Mouse (Mus musculus) heart, embryonic 11.5 days (tissue): Measurements from ENCODE around the gene Dapl1. TPM values are rescaled to one million over a fixed set of nuclear protein-coding genes. Genes with fewer than 3 reads are reported as not detected.
A peak's percentile ranks its signal among the peaks of the same experiment; 100 is the strongest.

Experiments
- ATAC-seq: fragments of 200-750 bp; cut with Nextera tagmentation; replicated peaks from 2 replicates; pipeline ENCODE4 v1.8.0; 2017; ENCODE audit warnings: moderate library complexity; ENCODE audit not compliant: insufficient number of reproducible peaks, low FRiP score, low TSS enrichment
- H3K27ac ChIP-seq: fragments of 300-500 bp; sonication (generic); 2 replicates; pipeline ENCODE4 v1.5.1; 2014; ENCODE audit warnings: mild to moderate bottlenecking, low read depth, low read length
- H3K27me3 ChIP-seq: fragments of 300-500 bp; sonication (generic); 2 replicates; pipeline ENCODE4 v1.6.1; 2014; ENCODE audit warnings: mild to moderate bottlenecking, low read length, mixed read lengths; ENCODE audit not compliant: control insufficient read depth, insufficient read depth
- H3K36me3 ChIP-seq: fragments of 300-500 bp; sonication (generic); 2 replicates; pipeline ENCODE4 v1.6.1; 2014; ENCODE audit warnings: mild to moderate bottlenecking, low read length, moderate library complexity, mixed read lengths; ENCODE audit not compliant: control insufficient read depth, insufficient read depth
- H3K4me1 ChIP-seq: fragments of 300-500 bp; sonication (generic); 2 replicates; pipeline ENCODE4 v1.6.1; 2014; ENCODE audit warnings: low read length; ENCODE audit not compliant: control insufficient read depth, insufficient read depth
- H3K4me2 ChIP-seq: fragments of 300-500 bp; sonication (generic); 2 replicates; pipeline ENCODE4 v1.6.1; 2014; ENCODE audit warnings: mild to moderate bottlenecking, moderate library complexity
- H3K4me3 ChIP-seq: fragments of 300-500 bp; sonication (generic); 2 replicates; pipeline ENCODE4 v1.5.1; 2014; ENCODE audit warnings: low read depth, low read length
- H3K9ac ChIP-seq: fragments of 300-500 bp; sonication (generic); 2 replicates; pipeline ENCODE4 v1.6.1; 2014; ENCODE audit warnings: mild to moderate bottlenecking, low read depth, low read length, moderate library complexity
- H3K9me3 ChIP-seq: fragments of 300-500 bp; sonication (generic); replicated peaks from 2 replicates; pipeline ENCODE4 v1.6.1; 2016; ENCODE audit warnings: low read length; ENCODE audit not compliant: control insufficient read depth
- WGBS: fragments of 180-500 bp; shearing (Covaris S2); extraction: QIAGEN DNeasy Blood & Tissue Kit; methylation state at CpG from one replicate; pipeline ENCODE4 v1.1.7; 2014; ENCODE audit not compliant: insufficient replicate concordance; 5-methylcytosine and 5-hydroxymethylcytosine counted together
- polyA plus RNA-seq: library from polyadenylated mRNA; unstranded; fragments of >200 nt; fragmentation: Nextera tagmentation; extraction: Ambion mirVana; gene quantifications from 2 replicates; pipeline ENCODE4 v1.2.1, GENCODE M21; 2014

Gene Dapl1
- polyA plus RNA-seq, 1 experiment from 2014 or later, result 0.70 TPM

GRCm38 (mm10) chr2:59536958-59537357 is 52.5 kb downstream of the Dapl1 start:
- Histone ChIP-seq H3K27me3 (no peaks in the 10 kb centered on the region), H3K9ac (no peak overlapping the region), H3K9me3 (no peaks in the 10 kb centered on the region), H3K36me3 (no peaks in the 10 kb centered on the region), H3K27ac (no peak overlapping the region), H3K4me2 (no peak overlapping the region), H3K4me1 (peaks cover 7% of the 10 kb centered on the region), H3K4me3 (no peak overlapping the region)
- ATAC-seq, result no peak
- 76% methylated on average over 2 of the region's 2 CpGs for WGBS

DNA sequence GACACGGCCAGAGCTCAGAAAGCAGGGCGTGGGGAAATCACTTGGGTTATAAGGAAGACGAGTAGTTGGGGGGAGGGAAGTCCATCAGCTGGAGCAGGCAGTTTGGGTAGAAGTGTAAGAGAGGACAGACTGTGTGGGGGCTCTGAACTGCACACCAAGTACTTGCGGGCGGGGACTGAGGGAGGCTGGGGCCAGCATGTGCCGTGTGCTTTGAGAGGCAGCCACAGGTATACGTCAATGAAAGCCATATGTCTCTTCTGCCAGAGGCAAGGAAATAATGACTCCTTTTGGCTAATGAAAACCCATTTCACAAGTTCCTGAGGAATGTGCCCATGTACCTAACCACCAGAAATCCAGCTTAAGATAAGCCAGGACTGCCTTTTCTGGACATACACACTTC is 53.6 kb downstream of the Dapl1 start:
- 78% methylated on average over 7 of the region's 7 CpGs for WGBS
- H3K27me3 ChIP-seq, result no peaks in the 10 kb centered on the region
- no peaks in the 10 kb centered on the region for H3K36me3 ChIP-seq
- no peak for ATAC-seq
- H3K4me1 ChIP-seq, result peaks cover 7% of the 10 kb centered on the region
- no peaks in the 10 kb centered on the region for H3K9me3 ChIP-seq
- H3K4me2 ChIP-seq, result no peak overlapping the region
- no peak overlapping the region for H3K27ac ChIP-seq
- no peak overlapping the region for H3K4me3 ChIP-seq
- no peak overlapping the region for H3K9ac ChIP-seq

- no peak for ATAC-seq
- H3K9ac ChIP-seq, result no peak overlapping the region
- H3K9me3 ChIP-seq, result no peaks in the 10 kb centered on the region
- no peak overlapping the region for H3K27ac ChIP-seq
- no peaks in the 10 kb centered on the region for H3K36me3 ChIP-seq
- peaks cover 7% of the 10 kb centered on the region; the same call in 1 of the 2 replicates for H3K4me1 ChIP-seq
- H3K4me3 ChIP-seq, result no peak overlapping the region
- no peaks in the 10 kb centered on the region for H3K27me3 ChIP-seq
- no peak overlapping the region for H3K4me2 ChIP-seq
- 61% methylated on average over 4 of the region's 4 CpGs for whole genome bisulfite sequencing
Observed at GRCm38 (mm10) chr2:59539796-59540195, 55.3 kb downstream of the Dapl1 start.

- Histone ChIP-seq H3K9ac (no peak overlapping the region), H3K27ac (no peak overlapping the region), H3K4me3 (no peak overlapping the region), H3K4me2 (no peak overlapping the region), H3K27me3 (no peaks in the 10 kb centered on the region), H3K36me3 (no peaks in the 10 kb centered on the region), H3K4me1 (peaks cover 12% of the 10 kb centered on the region; the same call in 1 of the 2 replicates), H3K9me3 (no peaks in the 10 kb centered on the region)
- 23% methylated on average over 11 of the region's 11 CpGs for WGBS
- ATAC-seq, result no peak
Observed at GRCm38 (mm10) chr2:59541121-59541887, 56.9 kb downstream of the Dapl1 start.

DNA sequence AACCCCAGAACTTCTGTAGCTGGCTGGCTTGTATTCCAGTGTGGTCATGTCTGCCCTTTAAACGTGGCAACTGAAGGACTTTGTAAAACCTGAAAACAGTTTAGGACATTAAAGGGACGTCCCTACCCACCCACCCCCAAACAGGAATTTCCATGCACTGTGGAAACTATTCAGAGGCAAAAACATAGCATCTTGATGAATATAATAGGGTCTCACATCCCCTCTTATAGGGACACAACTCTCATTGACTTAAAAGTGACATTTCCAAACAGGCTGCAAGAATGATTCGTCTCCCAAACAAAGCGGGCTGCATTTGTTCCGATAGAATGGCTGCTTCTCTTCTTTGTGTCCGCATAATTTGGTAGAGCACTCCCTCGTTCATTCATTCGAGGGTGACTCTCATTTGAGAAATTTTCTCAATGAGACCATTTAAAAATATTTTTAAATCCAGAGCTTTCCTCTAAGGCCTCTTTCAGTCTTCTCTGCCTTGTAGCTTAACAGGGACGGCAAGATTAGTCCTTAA is 59.2 kb downstream of the Dapl1 start:
- no peak overlapping the region for H3K27ac ChIP-seq
- no peaks in the 10 kb centered on the region for H3K9me3 ChIP-seq
- no peak for ATAC-seq
- H3K4me2 ChIP-seq, result no peak overlapping the region
- no peak overlapping the region for H3K4me3 ChIP-seq
- H3K36me3 ChIP-seq, result no peaks in the 10 kb centered on the region
- no peaks in the 10 kb centered on the region for H3K27me3 ChIP-seq
- peaks cover 12% of the 10 kb centered on the region; the same call in 1 of the 2 replicates for H3K4me1 ChIP-seq
- no peak overlapping the region for H3K9ac ChIP-seq
- WGBS, result 68% methylated on average over 9 of the region's 9 CpGs

DNA sequence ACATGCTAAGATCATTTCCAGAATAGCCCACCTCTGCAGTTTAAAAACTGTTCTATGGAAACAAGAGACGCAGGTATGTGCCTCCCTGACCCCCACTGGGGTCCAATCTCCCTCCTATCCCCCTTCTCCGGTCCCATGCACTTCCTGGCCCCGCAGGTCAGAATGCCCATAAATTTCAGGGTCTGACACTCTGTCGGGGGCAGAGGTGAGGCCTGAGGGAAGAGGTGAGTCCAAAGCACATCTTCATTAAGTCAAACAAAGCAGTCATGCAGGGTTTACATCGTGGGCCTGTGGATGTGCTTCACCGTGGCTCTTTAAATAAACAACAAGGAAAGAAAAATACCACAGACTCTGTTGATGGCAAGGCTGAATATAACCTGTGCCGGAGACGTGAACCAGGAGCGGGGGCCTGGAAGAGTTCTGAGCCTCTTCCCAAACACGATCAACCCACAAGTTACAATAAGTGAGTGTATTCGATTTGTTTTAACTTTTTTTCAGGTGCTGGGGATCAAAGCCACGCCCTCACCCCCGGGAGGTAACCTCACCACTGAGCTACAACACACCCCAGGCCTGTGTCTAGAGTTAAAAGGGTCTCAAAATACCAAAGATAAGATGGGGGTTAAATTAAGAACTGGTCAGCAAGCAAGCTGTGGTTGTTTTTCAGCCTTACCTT is 59.9 kb downstream of the Dapl1 start:
- no peak overlapping the region for H3K4me3 ChIP-seq
- WGBS, result 22% methylated on average over 13 of the region's 13 CpGs
- no peaks in the 10 kb centered on the region for H3K9me3 ChIP-seq
- peak overlapping the region; percentile 35; the same call in 1 of the 2 replicates for H3K27ac ChIP-seq
- H3K4me2 ChIP-seq, result peak overlapping the region; percentile 11
- H3K36me3 ChIP-seq, result no peaks in the 10 kb centered on the region
- peaks cover 12% of the 10 kb centered on the region; the same call in 1 of the 2 replicates for H3K4me1 ChIP-seq
- no peaks in the 10 kb centered on the region for H3K27me3 ChIP-seq
- H3K9ac ChIP-seq, result 0 out of 2 replicates have a peak overlapping the region, but pooled peaks have one; percentile 10
- no peak for ATAC-seq

DNA sequence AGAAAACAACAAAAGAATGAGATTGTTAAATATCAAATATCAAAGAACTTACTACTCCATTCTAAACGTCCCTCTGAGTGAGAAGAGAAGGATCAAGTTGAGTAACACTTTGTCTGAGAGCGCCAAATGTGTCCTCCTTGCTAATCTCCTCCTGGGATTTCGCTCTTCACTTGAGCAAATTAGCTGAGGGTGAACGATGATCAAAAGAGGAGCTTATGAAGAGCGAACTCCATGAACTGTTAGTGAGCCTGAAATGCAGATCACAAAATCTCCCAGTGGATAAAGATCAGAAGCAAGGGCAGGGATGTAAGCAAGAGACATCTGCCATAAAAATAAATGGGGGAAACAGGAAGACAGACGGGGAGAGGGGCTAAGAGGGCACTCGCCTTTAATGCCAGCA is 60.5 kb downstream of the Dapl1 start:
- Histone ChIP-seq H3K36me3 (no peaks in the 10 kb centered on the region), H3K27me3 (no peaks in the 10 kb centered on the region), H3K9me3 (no peaks in the 10 kb centered on the region), H3K9ac (no peak overlapping the region), H3K27ac (0 out of 2 replicates have a peak overlapping the region, but pooled peaks have one; percentile 15), H3K4me3 (no peak overlapping the region), H3K4me1 (peaks cover 12% of the 10 kb centered on the region; the same call in 1 of the 2 replicates), H3K4me2 (no peak overlapping the region)
- 26% methylated on average over 7 of the region's 7 CpGs for WGBS
- no peak for ATAC-seq

DNA sequence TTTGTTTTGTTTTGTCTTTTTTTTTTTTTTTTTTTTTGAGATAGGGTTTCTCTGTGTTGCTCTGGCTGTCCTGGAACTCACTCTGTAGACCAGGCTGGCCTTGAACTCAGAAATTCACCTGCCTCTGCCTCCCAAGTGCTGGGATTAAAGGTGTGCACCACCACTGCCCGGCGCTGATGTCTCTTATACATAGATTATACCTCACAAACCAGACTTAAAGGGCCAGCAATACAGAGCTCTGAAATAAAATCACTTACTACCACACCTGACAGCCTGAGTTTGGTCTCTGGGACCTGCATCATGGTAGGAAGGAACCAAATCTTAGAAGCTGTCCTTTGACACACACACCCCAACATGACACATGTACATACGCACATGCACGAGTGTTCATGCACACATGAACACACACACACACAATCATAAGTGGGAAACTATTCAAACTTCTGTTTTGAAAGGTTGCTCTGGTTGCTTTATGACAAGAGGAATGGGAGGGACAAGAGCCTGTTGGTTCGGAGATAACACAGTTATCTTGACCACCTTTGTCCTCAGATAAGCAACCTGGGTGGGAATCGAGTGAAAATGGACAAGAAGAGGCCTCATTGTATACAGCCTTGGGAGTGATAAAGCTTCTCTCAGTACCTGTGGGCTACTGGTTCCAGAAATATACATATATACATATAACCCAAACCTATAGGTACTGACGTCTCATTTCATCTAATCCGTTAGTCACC is 63.1 kb downstream of the Dapl1 start:
- Histone ChIP-seq H3K4me1 (peaks cover 12% of the 10 kb centered on the region; the same call in 1 of the 2 replicates), H3K9ac (no peak overlapping the region), H3K27ac (no peak overlapping the region), H3K36me3 (no peaks in the 10 kb centered on the region), H3K9me3 (no peaks in the 10 kb centered on the region), H3K27me3 (no peaks in the 10 kb centered on the region), H3K4me2 (no peak overlapping the region), H3K4me3 (no peak overlapping the region)
- ATAC-seq, result no peak
- WGBS, result 75% methylated on average over 8 of the region's 8 CpGs
